Mouse (Mus musculus) left cerebral cortex, postnatal 36 days (tissue): ENCODE data around the gene Tnr. TPM values are rescaled to one million over a fixed set of nuclear protein-coding genes. Genes with fewer than 3 reads are reported as not detected.
A peak's percentile ranks its signal among the peaks of the same experiment; 100 is the strongest.

ENCODE experiments used
- DNase-seq, 2 experiments: peaks; one replicate each; pipeline ENCODE4 v3.0.0; 2021 to 2022; ENCODE audit warnings: low spot score in 2 of 2, mixed read lengths in 1 of 2
- intact Hi-C: fragments of 180-260 bp; cut with DNase I; formaldehyde crosslinking; loops from one replicate; pipeline ENCODE4 v1.15.1; 2025
- total RNA-seq, 2 experiments: library from RNA; stranded (reverse); gene quantifications; 2 replicates each; pipeline ENCODE4 v1.2.3; 2021

The Tnr gene
- total RNA-seq, result 100 to 1,000 TPM; 124 to 141 TPM

- peak; percentile 67 to 73 for DNase-seq
- intact Hi-C loops, result loop anchor here (5.0 to 10.0 kb wide), 5 partner anchors 141 to 661 kb away; no protein-coding TSS in a partner anchor
Observed at GRCm38 (mm10) chr1:159523578-159523977, at the start of gene Tnr. TSS of gene Tnr (plus strand) at chr1:159523769.

DNA sequence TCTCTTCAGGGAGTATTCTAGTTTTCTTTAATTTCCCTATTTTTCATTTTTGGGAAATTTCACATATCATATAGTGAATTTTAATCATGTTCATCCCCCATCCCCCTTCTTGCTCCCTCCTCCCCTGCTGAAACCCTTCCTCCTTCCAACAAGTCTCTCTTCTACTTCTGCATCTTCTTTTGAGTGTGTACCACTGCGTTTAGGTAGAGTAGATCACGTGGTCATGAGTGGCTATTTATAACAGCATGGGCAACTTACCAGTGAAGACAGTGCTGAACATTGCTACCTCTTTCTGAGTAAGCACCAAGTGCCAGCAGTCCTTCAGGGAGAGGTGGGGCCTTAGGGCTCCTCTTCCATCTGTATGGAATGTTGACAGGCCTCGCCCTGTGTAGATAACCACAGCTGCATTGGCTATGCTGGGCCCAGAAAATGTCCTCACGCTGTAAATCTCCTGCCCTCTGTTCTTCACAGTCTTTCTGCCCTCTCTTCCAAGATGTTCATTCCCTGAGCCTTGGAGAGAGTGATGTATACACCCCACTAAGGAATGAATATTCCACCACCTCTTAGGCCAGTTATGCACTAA is 33.6 kb upstream of the Tnr start:
- intact Hi-C loops, result no loop called here
- DNase-seq, result no peak

- DNase-seq, result no peak
- intact Hi-C loops, result no loop called here
Observed at GRCm38 (mm10) chr1:159492536-159492935, 31.0 kb upstream of the Tnr start.

- intact Hi-C loops, result no loop called here
- no peak for DNase-seq
Observed at GRCm38 (mm10) chr1:159493720-159494499, 29.7 kb upstream of the Tnr start.

DNA sequence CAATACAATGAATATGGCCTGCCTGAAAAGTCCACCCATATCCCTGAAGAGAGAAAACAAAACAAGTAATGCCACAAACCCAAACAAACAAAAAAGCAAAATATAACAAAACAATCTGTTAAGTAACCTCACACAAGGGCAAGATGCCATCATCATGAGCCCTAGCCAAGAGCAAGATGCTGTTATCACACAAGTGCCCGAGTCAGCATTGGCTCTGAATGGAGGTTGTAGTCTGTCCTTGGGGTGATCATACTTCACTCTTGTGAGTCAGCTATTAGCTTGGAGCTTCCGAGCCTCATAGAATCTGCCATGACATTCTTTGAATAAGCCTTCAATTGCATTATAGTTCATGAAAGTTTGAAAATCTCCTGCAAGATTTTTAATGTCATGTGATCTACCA is 25.3 kb upstream of the Tnr start:
- no peak for DNase-seq
- intact Hi-C loops, result no loop called here

DNA sequence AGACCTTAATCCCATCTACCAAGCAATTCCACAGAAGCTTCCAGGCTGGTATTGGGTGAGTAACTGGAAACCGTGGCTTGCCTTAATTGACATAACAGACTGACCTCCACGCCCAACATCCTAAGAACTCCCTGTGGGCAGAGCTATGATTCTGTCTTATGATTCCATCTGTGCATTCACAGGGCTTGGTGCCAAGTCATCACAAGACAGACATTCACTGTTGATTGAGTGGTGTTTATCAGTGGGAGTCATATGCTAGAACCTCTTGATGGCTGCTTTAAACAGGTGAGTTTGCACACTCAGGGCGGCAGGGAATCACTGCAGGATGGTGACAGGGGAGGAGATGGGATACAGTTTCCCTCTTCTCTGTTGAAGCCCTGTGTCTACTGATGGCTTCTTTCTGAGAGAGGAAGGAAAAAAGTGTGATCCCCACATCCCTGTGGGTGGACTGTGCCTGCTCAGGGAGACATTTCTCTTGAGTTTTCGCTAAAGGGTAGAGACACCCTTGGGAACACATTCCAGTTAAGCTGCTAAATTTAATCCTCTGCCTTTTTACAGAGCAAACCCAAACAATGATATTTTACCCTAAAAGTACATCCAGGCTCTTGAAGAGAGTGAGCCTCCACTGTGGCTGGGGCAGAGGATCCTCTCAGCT is 23.6 kb upstream of the Tnr start:
- peak; percentile 29 to 30 for DNase-seq
- intact Hi-C loops, result no loop called here

- intact Hi-C loops, result no loop called here
- no peak for DNase-seq
Observed at GRCm38 (mm10) chr1:159501911-159502310, 21.7 kb upstream of the Tnr start.

GRCm38 (mm10) chr1:159510667-159511066 is 12.9 kb upstream of the Tnr start:
- intact Hi-C loops, result no loop called here
- DNase-seq, result no peak

DNA sequence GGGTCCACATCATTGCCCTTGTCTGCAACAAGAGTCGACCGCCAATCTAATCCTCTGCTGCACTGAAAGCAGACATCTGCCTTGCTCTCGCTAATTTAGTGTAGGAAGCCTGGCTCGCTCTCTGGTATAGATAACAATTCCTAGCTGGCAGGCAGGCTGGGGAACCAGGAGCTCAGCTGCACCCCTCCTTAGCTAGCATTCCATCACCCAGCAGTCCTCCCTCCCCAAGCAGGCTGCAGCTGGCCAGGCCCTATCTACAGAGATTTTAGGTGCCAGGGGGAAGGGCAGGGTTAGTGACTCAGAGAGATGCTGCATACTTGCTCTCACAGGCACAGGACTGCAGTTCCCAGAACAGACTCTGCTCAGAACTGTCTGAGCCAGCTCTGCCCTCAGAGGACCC is 5.9 kb upstream of the Tnr start:
- intact Hi-C loops, result no loop called here
- DNase-seq, result peak; percentile 40 to 42

DNA sequence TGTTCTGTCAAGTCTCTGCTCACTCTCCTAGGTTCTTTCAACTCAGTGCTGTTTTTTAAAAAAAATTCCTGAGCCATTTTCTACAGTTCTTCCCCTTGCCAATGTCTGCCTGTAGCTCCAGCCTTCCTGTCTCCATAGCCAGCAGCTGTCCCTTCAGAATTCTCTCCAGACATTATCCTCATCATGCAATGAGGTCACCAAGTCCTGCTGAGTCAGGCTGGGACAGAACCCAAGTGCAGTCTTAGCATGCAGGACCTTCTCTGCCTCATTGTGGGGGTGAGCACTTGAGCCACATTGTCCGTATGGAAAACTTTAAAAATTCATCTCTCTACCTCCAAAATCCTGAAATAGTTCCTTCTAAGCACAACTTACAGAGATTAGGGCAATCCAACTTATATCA is 4.4 kb upstream of the Tnr start:
- DNase-seq, result no peak
- intact Hi-C loops, result no loop called here

DNA sequence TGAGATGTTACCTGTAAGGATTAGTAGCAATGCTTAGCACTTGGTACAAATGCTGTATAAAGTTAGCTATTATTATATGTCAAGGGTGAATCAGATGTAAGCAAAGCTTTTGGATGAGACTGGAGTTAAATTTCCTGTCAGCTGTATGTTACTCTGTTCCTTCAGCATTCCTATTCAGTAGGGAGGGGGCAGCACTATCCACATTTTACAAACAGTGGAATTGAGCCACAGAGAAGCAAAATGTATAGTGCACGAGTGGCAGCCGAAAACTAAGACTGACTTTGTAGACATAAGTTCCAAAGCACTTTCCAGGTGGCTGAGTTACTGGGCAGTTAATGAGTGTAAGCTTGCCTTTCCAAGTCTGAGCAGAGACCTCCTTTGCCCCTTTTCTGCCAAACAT is 500 bp upstream of the Tnr start:
- intact Hi-C loops, result loop anchor here (5.0 to 10.0 kb wide), 5 partner anchors 142 to 662 kb away; no protein-coding TSS in a partner anchor
- DNase-seq, result no peak

- DNase-seq, result peak; percentile 55 to 59
- intact Hi-C loops, result loop anchor here (2.0 to 10.0 kb wide), 6 partner anchors 127 to 661 kb away; no protein-coding TSS in a partner anchor
Observed at GRCm38 (mm10) chr1:159524051-159524549, 531 bp downstream of the Tnr start.

GRCm38 (mm10) chr1:159532841-159533569 is 9.4 kb downstream of the Tnr start:
- no peak for DNase-seq
- intact Hi-C loops, result no loop called here

DNA sequence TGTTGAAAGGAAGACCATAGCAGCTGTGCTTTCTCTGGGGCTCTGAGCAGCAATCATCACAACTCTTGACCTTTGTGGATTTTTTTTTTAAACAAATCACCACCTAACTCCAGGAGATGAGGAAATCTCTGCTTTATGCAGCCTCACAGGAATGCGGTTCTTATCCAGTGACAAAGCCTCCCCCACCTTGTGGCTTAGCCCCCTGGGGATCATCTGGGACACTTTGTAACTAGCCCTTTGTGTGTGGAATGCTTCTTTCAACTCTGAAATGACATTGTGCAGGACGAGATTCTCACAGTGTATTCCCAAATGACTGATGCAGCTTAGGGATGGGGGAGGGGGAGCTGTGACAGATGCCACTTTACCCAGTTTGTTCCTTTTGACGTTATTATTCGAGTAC is 12.0 kb downstream of the Tnr start:
- no peak for DNase-seq
- intact Hi-C loops, result no loop called here

GRCm38 (mm10) chr1:159537541-159537940 is 14.0 kb downstream of the Tnr start:
- DNase-seq, result no peak
- intact Hi-C loops, result no loop called here

DNA sequence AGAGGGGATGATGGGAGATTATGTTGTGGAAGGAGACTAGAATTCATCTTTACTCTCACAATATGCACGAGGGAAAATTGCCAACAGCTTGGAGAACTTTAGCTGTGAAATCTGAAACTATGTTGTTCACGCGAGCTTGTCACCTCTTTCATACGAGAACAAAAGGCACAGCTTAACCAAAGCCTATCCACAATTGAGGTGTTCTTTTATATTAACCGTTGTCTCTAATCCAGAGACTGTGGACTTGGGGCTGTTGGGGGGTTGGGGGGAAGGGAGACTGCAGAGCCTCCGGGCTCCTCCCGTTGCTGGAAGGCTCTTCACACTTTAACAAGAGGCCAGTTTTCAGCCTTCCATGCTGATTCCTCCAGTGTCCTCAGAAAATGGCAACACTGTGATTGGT is 14.5 kb downstream of the Tnr start:
- intact Hi-C loops, result no loop called here
- DNase-seq, result no peak

DNA sequence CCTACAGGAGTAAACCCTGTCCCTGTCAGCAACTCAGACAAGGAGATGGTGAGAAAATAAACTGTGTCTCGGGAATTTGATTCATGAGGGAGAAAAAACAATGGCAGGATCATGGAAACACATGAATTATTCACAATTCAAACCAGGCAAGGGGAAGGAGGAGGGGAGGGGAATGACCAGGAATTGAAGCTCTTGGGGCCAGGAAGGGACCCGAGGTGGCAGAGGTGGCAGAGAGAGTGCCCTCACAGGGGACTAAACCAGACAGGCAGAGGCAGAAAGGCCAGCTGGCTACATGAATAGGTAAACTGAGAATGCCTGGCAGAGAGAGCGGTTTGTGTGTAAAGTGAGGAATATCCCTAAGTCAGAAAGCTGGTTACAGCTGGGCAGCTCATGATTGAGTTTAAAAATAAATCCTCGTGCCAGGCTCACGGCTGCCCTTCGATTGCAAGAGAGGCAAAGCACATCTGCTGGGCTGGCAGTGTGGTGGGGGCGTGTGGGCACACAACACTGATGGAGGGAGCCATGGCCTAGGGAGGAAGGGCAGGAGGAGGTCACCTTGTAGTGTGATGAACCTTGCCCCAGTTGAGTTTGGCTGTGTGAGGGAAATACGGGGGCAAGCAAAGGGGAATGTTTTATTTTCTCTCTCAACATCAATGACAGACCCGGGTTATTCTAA is 22.0 kb downstream of the Tnr start:
- intact Hi-C loops, result no loop called here
- no peak for DNase-seq

DNA sequence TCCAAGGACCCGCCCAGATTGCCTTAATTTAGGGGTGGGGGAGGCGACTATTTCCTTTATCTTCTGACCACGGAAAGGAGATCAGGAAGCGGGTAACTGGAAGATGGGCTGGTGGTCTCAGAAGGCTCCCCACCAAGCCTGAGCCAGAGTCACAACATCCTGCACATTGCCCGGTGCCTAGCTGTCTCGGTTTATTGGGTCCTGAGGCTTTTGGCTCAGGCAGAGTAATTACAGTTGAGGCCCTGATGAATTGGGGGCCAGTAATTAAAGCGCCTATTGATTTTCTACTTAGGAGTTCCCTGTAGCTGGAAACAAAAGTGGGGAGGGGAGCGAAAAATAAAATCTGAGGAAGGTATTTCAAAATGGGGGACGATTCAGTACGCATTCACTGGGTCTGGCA is 27.5 kb downstream of the Tnr start:
- intact Hi-C loops, result no loop called here
- DNase-seq, result no peak
